Mouse (Mus musculus) cerebellum, postnatal 36 days (tissue): ENCODE measurements around the gene Vsx2.

ENCODE experiments used
- DNase-seq, 2 experiments: peaks; one replicate each; pipeline ENCODE4 v3.0.0; 2021 to 2022; ENCODE audit warnings: mixed read lengths in 2 of 2

Vsx2 gene

GRCm38 (mm10) chr12:84572341-84572720 lies 2.8 kb downstream of the Vsx2 start:
- no peak for DNase-seq

- DNase-seq = no peak
These were observed 3.5 kb downstream of the Vsx2 start for GRCm38 (mm10) chr12:84573094-84573493.

GRCm38 (mm10) chr12:84577768-84578439 lies 8.3 kb downstream of the Vsx2 start:
- no peak for DNase-seq

GRCm38 (mm10) chr12:84578440-84578770 lies 8.8 kb downstream of the Vsx2 start:
- DNase-seq = no peak

- DNase-seq = no peak
These were observed 11.7 kb downstream of the Vsx2 start for GRCm38 (mm10) chr12:84581285-84581684.

GRCm38 (mm10) chr12:84589825-84590761 lies 20.5 kb downstream of the Vsx2 start:
- DNase-seq = peak; percentile 98 to 99

GRCm38 (mm10) chr12:84598324-84598723 lies 28.8 kb downstream of the Vsx2 start:
- no peak for DNase-seq

- DNase-seq = no peak
These were observed 34.4 kb downstream of the Vsx2 start for GRCm38 (mm10) chr12:84604001-84604400.

- no peak for DNase-seq
These were observed 36.3 kb downstream of the Vsx2 start for GRCm38 (mm10) chr12:84605860-84606259.

GRCm38 (mm10) chr12:84611718-84612117 lies 42.2 kb downstream of the Vsx2 start:
- no peak for DNase-seq

GRCm38 (mm10) chr12:84612518-84612917 lies 43.0 kb downstream of the Vsx2 start:
- DNase-seq = no peak

- DNase-seq = no peak
These were observed 44.4 kb downstream of the Vsx2 start for GRCm38 (mm10) chr12:84614001-84614400.

- DNase-seq = no peak
These were observed 45.0 kb downstream of the Vsx2 start for GRCm38 (mm10) chr12:84614524-84614923.

GRCm38 (mm10) chr12:84616977-84617630 lies 47.5 kb downstream of the Vsx2 start, which contains the start of gene Abcd4:
Gene Abcd4, minus strand, starts transcription at chr12:84617413.
- peak; percentile 92 to 94 for DNase-seq

GRCm38 (mm10) chr12:84617663-84618062 lies 48.1 kb downstream of the Vsx2 start:
- DNase-seq = peak in 1 of 2 experiments; percentile 19

GRCm38 (mm10) chr12:84620975-84621374 lies 51.4 kb downstream of the Vsx2 start:
- DNase-seq = peak in 1 of 2 experiments; percentile 12

GRCm38 (mm10) chr12:84624601-84625000 lies 55.0 kb downstream of the Vsx2 start:
- DNase-seq = no peak

GRCm38 (mm10) chr12:84625116-84625515 lies 55.6 kb downstream of the Vsx2 start:
- DNase-seq = no peak

GRCm38 (mm10) chr12:84631867-84632266 lies 62.3 kb downstream of the Vsx2 start:
- DNase-seq = no peak

- no peak for DNase-seq
These were observed 70.7 kb downstream of the Vsx2 start for GRCm38 (mm10) chr12:84640253-84640652.

- DNase-seq = no peak
These were observed 71.1 kb downstream of the Vsx2 start, which contains the start of gene Vrtn for GRCm38 (mm10) chr12:84640654-84641053. Gene Vrtn, plus strand, starts transcription at chr12:84641019.
